ENCODE assay signal across 7 mouse cellular contexts in genomic region chrX:71493279-71493656, GRCm38 (mm10). TPM values are rescaled to one million over a fixed set of nuclear protein-coding genes. Genes with fewer than 3 reads are reported as not detected.
DNase-seq lines count a peak whose midpoint lies in the region; ATAC-seq and TF ChIP-seq lines count a peak whose summit lies in the region.

No protein-coding gene starts in this region.

- TF ChIP-seq CTCF in gastrocnemius, adult 2 months (IDR thresholded peaks at IDR 0.05): peak; percentile 36

- peak overlapping the region; percentile 77 for H3K9ac ChIP-seq in intestine, embryonic 16.5 days (ENCODE audit: low read depth, low read length)

- DNase-seq in adipocyte (ENCODE audit: low spot score): peak; percentile 88
- peak; percentile 43 to 50 for DNase-seq in cerebellum, postnatal 25 days
- peak; percentile 51 for DNase-seq in gastrocnemius, adult 2 months
- DNase-seq in left cerebral cortex, postnatal 36 days (ENCODE audit: low spot score in 2 of 2): peak; percentile 29 to 42
- DNase-seq in splenic B cell, adult 2 months (ENCODE audit: low read depth, low spot score): peak; percentile 14

- intact Hi-C loops in gastrocnemius, adult 2 months (cut with DNase I): loop anchor here (5.0 kb wide), 1 partner anchor 64 kb away; the partner anchor contains the start of gene Hmgb3
- intact Hi-C loops in left cerebral cortex, postnatal 36 days (cut with DNase I): loop anchor here (5.0 kb wide), 1 partner anchor 64 kb away; the partner anchor contains the start of gene Hmgb3

- H3K27me3 ChIP-seq in intestine, embryonic 16.5 days (replicated peaks; ENCODE audit: control insufficient read depth, insufficient read depth, low read length): peaks cover 2% of the 10 kb centered on the region; the same call in 1 of the 2 replicates
- H3K27me3 ChIP-seq in splenic B cell, adult 2 months (ENCODE audit: control insufficient read depth, insufficient read depth, low read length, poor library complexity, severe bottlenecking): no peaks in the 10 kb centered on the region

- H3K4me1 ChIP-seq in intestine, embryonic 16.5 days (ENCODE audit: control insufficient read depth, insufficient read depth, low read length): peaks cover 2% of the 10 kb centered on the region; the same call in 1 of the 2 replicates

- H3K4me3 ChIP-seq in gastrocnemius, adult 2 months: peak overlapping the region; percentile 82
- peak overlapping the region; percentile 59 for H3K4me3 ChIP-seq in intestine, embryonic 16.5 days (ENCODE audit: low read length)

- peak overlapping the region; percentile 93 for H3K27ac ChIP-seq in gastrocnemius, adult 2 months
- peak overlapping the region; percentile 93 for H3K27ac ChIP-seq in intestine, embryonic 16.5 days (ENCODE audit: low read length)

- no peaks in the 10 kb centered on the region for H3K9me3 ChIP-seq in intestine, embryonic 16.5 days (ENCODE audit: control insufficient read depth, low read length)

- no peaks in the 10 kb centered on the region for H3K36me3 ChIP-seq in intestine, embryonic 16.5 days (ENCODE audit: control insufficient read depth, insufficient read depth, low read length)
- H3K36me3 ChIP-seq in splenic B cell, adult 2 months (ENCODE audit: control insufficient read depth, insufficient read depth, low read length, poor library complexity, severe bottlenecking): no peaks in the 10 kb centered on the region

- 17% methylated on average over 9 of the region's 9 CpGs for WGBS in intestine, embryonic 16.5 days

- H3K4me2 ChIP-seq in intestine, embryonic 16.5 days (ENCODE audit: low read depth, low read length): peak overlapping the region; percentile 69

- peak; percentile 60 for ATAC-seq in intestine, embryonic 16.5 days
- peak; percentile 6; the same call in 1 of the 2 replicates for ATAC-seq in megakaryocyte progenitor cell, adult 5-6 weeks (replicated peaks; ENCODE audit: poor library complexity)

RNA-seq across cellular contexts. Expression of gene Cd99l2, which starts 0.6 kb away (rescaled TPM):
- 10 to 100 TPM; 51.4 to 53.5 TPM for total RNA-seq in gastrocnemius, adult 2 months (2021)
- 22.0 and 22.6 TPM in 2 replicates for polyA plus RNA-seq in intestine, embryonic 16.5 days (2015; fragmentation: Nextera tagmentation; extraction: Ambion mirVana)
- total RNA-seq in left cerebral cortex, postnatal 36 days (2021): 10 to 100 TPM; 61.5 to 72.1 TPM
- 3.9 and 5.6 TPM in 2 replicates for total RNA-seq in megakaryocyte progenitor cell, adult 5-6 weeks (2015)
- 4.1 and 9.5 TPM in 2 replicates for total RNA-seq in megakaryocyte progenitor cell, adult 5-6 weeks (2017)

Comparison
In these comparisons a context has a peak if more than half of its experiments do, and no peak if none do; other contexts are left out.
1. Peak in every context shown above with its lines: DNase-seq, ATAC-seq, H3K4me3 ChIP-seq and H3K27ac ChIP-seq.
2. DNase-seq: peak in every context shown above with its lines; median percentile 88 in adipocyte; 51 in gastrocnemius, adult 2 months; 46 in cerebellum, postnatal 25 days; 36 in left cerebral cortex, postnatal 36 days; 14 in splenic B cell, adult 2 months.
3. RNA of gene Cd99l2, which starts 0.6 kb away (total RNA-seq): 61.5 to 72.1 TPM in left cerebral cortex, postnatal 36 days and 51.4 to 53.5 TPM in gastrocnemius, adult 2 months; 3.9 to 9.5 TPM in megakaryocyte progenitor cell, adult 5-6 weeks; every median in the first group is over 4 times any median in the second.